Mouse (Mus musculus): ENCODE results near the gene Ccdc30. TPM values are rescaled to one million over a fixed set of nuclear protein-coding genes. Genes with fewer than 3 reads are reported as not detected.
A peak's percentile ranks its signal among the peaks of the same experiment; 100 is the strongest.

The Ccdc30 gene
- polyA plus RNA-seq, 1 experiment from 2014 or later = 22.8 TPM

DNA sequence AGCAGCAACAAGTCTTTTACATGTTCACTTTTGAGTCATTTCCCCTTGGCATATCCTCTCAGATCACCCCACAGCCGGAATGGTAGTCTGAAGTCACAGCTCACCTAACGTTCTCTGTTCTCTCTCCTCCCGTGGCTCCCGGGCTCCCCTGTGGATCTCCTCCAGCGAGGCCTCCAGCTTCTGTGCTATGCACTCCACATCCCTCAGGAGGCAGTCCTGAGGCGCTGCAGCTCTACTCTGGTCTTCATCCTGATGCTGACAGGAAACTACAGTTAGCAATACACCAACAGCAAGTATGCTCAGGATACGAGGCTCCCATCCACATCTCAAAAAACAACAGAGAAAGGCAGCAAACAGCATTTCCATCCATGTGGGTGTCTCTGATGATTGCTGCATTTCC is 14.4 kb downstream of the Ccdc30 start:
- Histone ChIP-seq H3K4me3 (ENCODE audit: low read depth, low read length) (no peak overlapping the region), H3K9ac (ENCODE audit: low read depth, low read length) (no peak overlapping the region), H3K9me3 (replicated peaks; ENCODE audit: control insufficient read depth, low read length, poor library complexity, severe bottlenecking) (peaks cover 17% of the 10 kb centered on the region), H3K27ac (ENCODE audit: low read length) (no peak overlapping the region), H3K36me3 (ENCODE audit: control insufficient read depth, insufficient read depth, low read length) (peaks cover 36% of the 10 kb centered on the region), H3K4me2 (ENCODE audit: low read length) (no peak overlapping the region), H3K4me1 (ENCODE audit: control insufficient read depth, insufficient read depth, low read length) (no peaks in the 10 kb centered on the region), H3K27me3 (ENCODE audit: control insufficient read depth, insufficient read depth, low read depth, low read length) (no peaks in the 10 kb centered on the region)
- no peak for ATAC-seq
- 58% methylated on average over 7 of the region's 7 CpGs for WGBS

DNA sequence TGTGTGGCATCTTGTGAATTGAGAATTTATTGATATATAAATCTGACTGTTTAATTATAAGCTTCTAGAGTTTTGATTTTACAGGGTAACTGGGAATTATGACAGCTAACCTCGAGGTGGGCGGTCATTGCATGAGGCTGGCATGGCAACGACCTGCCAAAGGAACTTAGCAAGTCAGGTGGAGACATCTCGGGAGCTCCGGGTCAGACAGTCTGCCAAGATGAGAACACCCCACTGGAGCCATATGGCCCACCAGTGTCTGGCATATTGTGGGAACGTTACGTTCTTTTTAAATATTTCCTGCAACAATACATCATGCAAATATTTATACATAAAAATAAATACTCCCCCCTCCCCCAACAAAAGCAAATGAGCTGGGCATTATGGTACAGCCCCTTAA is 16.6 kb downstream of the Ccdc30 start:
- H3K9ac ChIP-seq (ENCODE audit: low read depth, low read length) = no peak overlapping the region
- H3K4me1 ChIP-seq (ENCODE audit: control insufficient read depth, insufficient read depth, low read length) = no peaks in the 10 kb centered on the region
- no peaks in the 10 kb centered on the region for H3K27me3 ChIP-seq (ENCODE audit: control insufficient read depth, insufficient read depth, low read depth, low read length)
- H3K9me3 ChIP-seq (replicated peaks; ENCODE audit: control insufficient read depth, low read length, poor library complexity, severe bottlenecking) = peaks cover 17% of the 10 kb centered on the region
- no peak overlapping the region for H3K4me3 ChIP-seq (ENCODE audit: low read depth, low read length)
- peaks cover 33% of the 10 kb centered on the region for H3K36me3 ChIP-seq (ENCODE audit: control insufficient read depth, insufficient read depth, low read length)
- no peak overlapping the region for H3K27ac ChIP-seq (ENCODE audit: low read length)
- H3K4me2 ChIP-seq (ENCODE audit: low read length) = no peak overlapping the region
- 85% methylated on average over 7 of the region's 7 CpGs for WGBS
- ATAC-seq = no peak

DNA sequence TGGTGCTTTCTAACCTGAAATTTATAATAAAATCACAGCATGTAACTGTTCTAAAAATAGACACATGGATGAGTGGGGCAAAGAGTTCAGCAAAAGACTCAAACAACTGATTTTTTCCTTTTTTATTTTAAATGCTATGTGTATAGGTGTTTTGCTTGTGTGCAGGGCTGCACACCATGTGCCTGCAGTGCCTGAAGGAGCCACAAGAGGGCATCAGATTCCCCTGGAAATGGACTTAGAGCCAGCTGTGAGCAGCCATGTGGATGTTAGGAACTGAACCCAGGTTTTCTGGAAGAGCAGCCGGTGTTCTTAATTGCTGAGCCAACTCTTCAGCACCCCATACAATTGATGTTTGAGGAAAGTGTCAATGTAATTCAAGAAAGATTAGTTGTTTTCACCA is 25.0 kb downstream of the Ccdc30 start:
- Histone ChIP-seq H3K27ac (ENCODE audit: low read length) (no peak overlapping the region), H3K9ac (ENCODE audit: low read depth, low read length) (no peak overlapping the region), H3K4me1 (ENCODE audit: control insufficient read depth, insufficient read depth, low read length) (no peaks in the 10 kb centered on the region), H3K4me3 (ENCODE audit: low read depth, low read length) (no peak overlapping the region), H3K36me3 (ENCODE audit: control insufficient read depth, insufficient read depth, low read length) (peaks cover 16% of the 10 kb centered on the region), H3K9me3 (replicated peaks; ENCODE audit: control insufficient read depth, low read length, poor library complexity, severe bottlenecking) (no peaks in the 10 kb centered on the region), H3K27me3 (ENCODE audit: control insufficient read depth, insufficient read depth, low read depth, low read length) (no peaks in the 10 kb centered on the region), H3K4me2 (ENCODE audit: low read length) (no peak overlapping the region)
- ATAC-seq = no peak
- WGBS = 100% methylated on average over 1 of the region's 1 CpGs

DNA sequence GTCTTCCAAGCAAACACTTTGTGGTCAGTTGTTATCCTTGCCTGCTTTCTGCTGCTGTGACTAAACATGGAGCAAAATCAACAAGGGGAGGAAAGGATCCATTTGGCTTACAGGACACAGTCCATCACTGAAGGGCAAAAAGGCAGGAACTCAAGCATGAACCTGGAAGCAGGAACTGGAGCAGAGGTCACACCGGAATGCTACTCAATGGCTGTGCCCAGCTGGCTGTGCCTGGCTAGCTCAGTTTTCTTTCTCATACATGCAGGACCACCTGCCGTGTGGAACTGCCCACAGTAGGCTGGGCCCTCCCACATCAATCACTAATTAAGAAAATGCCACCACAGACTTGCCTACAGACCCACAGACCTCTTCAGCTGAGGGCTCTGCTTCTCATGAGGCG is 26.1 kb downstream of the Ccdc30 start:
- Histone ChIP-seq H3K27ac (ENCODE audit: low read length) (no peak overlapping the region), H3K4me2 (ENCODE audit: low read length) (no peak overlapping the region), H3K9ac (ENCODE audit: low read depth, low read length) (no peak overlapping the region), H3K9me3 (replicated peaks; ENCODE audit: control insufficient read depth, low read length, poor library complexity, severe bottlenecking) (no peaks in the 10 kb centered on the region), H3K36me3 (ENCODE audit: control insufficient read depth, insufficient read depth, low read length) (peaks cover 16% of the 10 kb centered on the region), H3K4me3 (ENCODE audit: low read depth, low read length) (no peak overlapping the region), H3K27me3 (ENCODE audit: control insufficient read depth, insufficient read depth, low read depth, low read length) (no peaks in the 10 kb centered on the region), H3K4me1 (ENCODE audit: control insufficient read depth, insufficient read depth, low read length) (no peaks in the 10 kb centered on the region)
- 54% methylated on average over 3 of the region's 3 CpGs for WGBS
- ATAC-seq = no peak

DNA sequence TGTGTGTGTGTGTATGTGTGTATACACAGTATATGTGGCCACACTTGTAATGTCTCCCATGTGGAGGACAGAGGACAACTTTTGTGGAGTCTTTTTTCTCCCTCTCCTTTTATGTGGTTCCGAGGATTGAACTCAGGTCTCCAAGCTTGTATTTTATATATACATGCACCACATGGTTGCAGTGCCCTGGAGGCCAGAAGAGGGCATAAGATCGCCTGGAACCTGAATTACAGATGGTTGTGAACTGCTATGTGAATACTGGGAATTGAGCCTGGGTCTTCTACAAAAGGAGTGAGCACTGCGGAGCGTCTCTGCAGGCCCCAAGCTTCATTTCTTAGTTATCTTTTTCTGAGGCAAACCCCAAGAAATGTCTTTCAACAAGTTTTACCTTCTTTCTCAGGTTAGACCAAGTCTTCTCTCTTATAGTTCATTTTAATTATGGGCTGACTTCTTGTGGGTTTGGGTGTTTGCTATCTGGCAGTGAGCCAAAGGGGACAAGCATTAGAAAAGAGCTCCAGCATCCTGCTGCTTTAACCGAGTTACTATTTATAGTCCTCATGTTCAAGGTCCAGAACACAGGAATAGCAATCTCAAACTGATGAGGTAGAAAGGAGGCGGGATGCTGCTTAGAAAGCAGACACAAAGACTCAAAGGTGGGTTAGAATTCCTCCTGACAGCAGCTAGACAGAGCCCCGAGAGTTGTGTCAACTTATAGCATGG is 33.7 kb downstream of the Ccdc30 start:
- ATAC-seq = no peak
- no peak overlapping the region for H3K9ac ChIP-seq (ENCODE audit: low read depth, low read length)
- no peaks in the 10 kb centered on the region for H3K36me3 ChIP-seq (ENCODE audit: control insufficient read depth, insufficient read depth, low read length)
- H3K27ac ChIP-seq (ENCODE audit: low read length) = no peak overlapping the region
- no peaks in the 10 kb centered on the region for H3K27me3 ChIP-seq (ENCODE audit: control insufficient read depth, insufficient read depth, low read depth, low read length)
- 77% methylated on average over 7 of the region's 7 CpGs for WGBS
- H3K9me3 ChIP-seq (replicated peaks; ENCODE audit: control insufficient read depth, low read length, poor library complexity, severe bottlenecking) = no peaks in the 10 kb centered on the region
- H3K4me2 ChIP-seq (ENCODE audit: low read length) = no peak overlapping the region
- no peak overlapping the region for H3K4me3 ChIP-seq (ENCODE audit: low read depth, low read length)
- no peaks in the 10 kb centered on the region for H3K4me1 ChIP-seq (ENCODE audit: control insufficient read depth, insufficient read depth, low read length)

DNA sequence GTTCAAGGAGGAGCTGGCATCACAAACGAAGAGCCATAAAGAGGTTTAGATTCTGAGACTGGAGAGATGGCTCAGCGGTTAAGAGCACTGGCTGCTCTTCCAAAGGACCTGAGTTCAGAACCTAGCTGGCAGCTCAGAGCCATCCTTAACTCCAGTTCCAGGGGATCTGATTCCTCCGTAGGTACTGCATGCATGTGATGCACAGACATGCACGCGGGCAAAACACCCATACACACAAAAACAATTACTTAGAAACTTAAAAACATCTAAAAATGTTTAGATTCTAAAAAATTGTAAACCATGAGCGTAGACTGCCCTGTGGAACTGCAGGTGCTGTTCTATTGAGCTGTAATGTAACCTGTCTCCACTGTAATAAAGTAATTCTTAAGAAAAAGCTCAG is 45.9 kb downstream of the Ccdc30 start:
- H3K9me3 ChIP-seq (replicated peaks; ENCODE audit: control insufficient read depth, low read length, poor library complexity, severe bottlenecking) = no peaks in the 10 kb centered on the region
- H3K27me3 ChIP-seq (ENCODE audit: control insufficient read depth, insufficient read depth, low read depth, low read length) = no peaks in the 10 kb centered on the region
- no peak overlapping the region for H3K4me3 ChIP-seq (ENCODE audit: low read depth, low read length)
- H3K4me1 ChIP-seq (ENCODE audit: control insufficient read depth, insufficient read depth, low read length) = no peaks in the 10 kb centered on the region
- H3K27ac ChIP-seq (ENCODE audit: low read length) = no peak overlapping the region
- WGBS = 87% methylated on average over 6 of the region's 6 CpGs
- no peak overlapping the region for H3K4me2 ChIP-seq (ENCODE audit: low read length)
- ATAC-seq = no peak
- no peaks in the 10 kb centered on the region; the same call in 1 of the 2 replicates for H3K36me3 ChIP-seq (ENCODE audit: control insufficient read depth, insufficient read depth, low read length)
- no peak overlapping the region for H3K9ac ChIP-seq (ENCODE audit: low read depth, low read length)

DNA sequence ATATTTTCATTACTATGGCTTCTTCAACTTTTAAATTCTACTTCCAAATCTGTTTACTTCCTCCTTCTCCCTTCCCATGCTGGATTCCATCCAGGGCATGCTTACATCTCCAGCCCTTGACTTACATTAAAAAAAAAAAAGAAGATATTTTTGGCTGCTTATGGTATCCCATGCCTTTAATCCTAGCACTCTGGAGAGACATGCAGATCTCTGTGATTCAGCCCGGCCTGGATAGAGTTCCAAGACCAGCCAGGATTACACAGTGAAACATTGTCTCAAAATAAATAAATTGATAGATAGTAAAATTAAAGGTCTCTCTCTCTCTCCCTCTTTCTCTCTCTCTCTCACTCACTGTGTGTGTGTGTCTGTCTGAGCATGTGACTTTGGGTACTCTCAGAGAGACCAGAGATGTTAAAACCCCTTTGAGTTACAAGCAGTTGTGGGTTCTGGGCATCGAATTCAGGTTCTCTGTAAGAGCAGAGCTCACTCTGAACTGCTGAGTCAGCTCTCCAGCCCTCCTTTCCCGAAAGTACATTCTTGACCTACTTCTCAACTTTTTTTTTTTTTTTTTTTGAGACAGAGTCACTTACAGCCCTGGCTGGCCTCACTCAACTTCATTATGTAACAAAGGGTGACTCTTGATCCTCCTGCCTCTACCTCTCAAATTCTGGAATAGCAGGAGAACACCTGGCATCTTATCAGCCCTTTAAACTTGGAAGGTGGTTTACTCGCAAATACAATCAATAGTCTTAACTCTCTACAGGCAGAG is 48.4 kb downstream of the Ccdc30 start:
- no peak overlapping the region for H3K4me3 ChIP-seq (ENCODE audit: low read depth, low read length)
- no peak overlapping the region for H3K27ac ChIP-seq (ENCODE audit: low read length)
- ATAC-seq = no peak
- no peaks in the 10 kb centered on the region for H3K9me3 ChIP-seq (replicated peaks; ENCODE audit: control insufficient read depth, low read length, poor library complexity, severe bottlenecking)
- WGBS = 69% methylated on average over 4 of the region's 4 CpGs
- H3K4me1 ChIP-seq (ENCODE audit: control insufficient read depth, insufficient read depth, low read length) = no peaks in the 10 kb centered on the region
- H3K36me3 ChIP-seq (ENCODE audit: control insufficient read depth, insufficient read depth, low read length) = no peaks in the 10 kb centered on the region
- no peaks in the 10 kb centered on the region for H3K27me3 ChIP-seq (ENCODE audit: control insufficient read depth, insufficient read depth, low read depth, low read length)
- H3K4me2 ChIP-seq (ENCODE audit: low read length) = no peak overlapping the region
- H3K9ac ChIP-seq (ENCODE audit: low read depth, low read length) = no peak overlapping the region

DNA sequence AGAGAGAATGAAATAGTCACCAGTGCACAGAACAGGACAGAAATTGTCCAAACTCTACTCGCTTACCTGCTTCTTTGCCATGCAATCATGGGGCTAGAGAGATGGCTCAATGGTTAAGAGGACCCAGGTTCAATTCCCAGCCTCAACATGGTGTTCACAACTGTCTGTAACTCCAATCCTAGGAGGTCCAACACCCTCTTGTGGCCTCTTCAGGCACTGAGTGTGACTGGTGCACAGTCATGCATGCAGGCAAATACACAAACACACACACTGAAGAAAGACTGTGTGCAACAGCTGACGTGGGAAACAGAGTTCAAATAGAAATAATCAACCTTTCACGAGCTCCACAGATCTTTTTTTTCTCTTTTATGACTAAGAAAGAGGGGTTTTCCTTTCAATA is 53.1 kb downstream of the Ccdc30 start:
- H3K36me3 ChIP-seq (ENCODE audit: control insufficient read depth, insufficient read depth, low read length) = no peaks in the 10 kb centered on the region
- H3K27me3 ChIP-seq (ENCODE audit: control insufficient read depth, insufficient read depth, low read depth, low read length) = no peaks in the 10 kb centered on the region
- ATAC-seq = no peak
- H3K27ac ChIP-seq (ENCODE audit: low read length) = no peak overlapping the region
- no peaks in the 10 kb centered on the region for H3K4me1 ChIP-seq (ENCODE audit: control insufficient read depth, insufficient read depth, low read length)
- H3K4me3 ChIP-seq (ENCODE audit: low read depth, low read length) = no peak overlapping the region
- H3K4me2 ChIP-seq (ENCODE audit: low read length) = no peak overlapping the region
- WGBS = 83% methylated on average over 3 of the region's 3 CpGs
- H3K9me3 ChIP-seq (replicated peaks; ENCODE audit: control insufficient read depth, low read length, poor library complexity, severe bottlenecking) = no peaks in the 10 kb centered on the region
- no peak overlapping the region for H3K9ac ChIP-seq (ENCODE audit: low read depth, low read length)

DNA sequence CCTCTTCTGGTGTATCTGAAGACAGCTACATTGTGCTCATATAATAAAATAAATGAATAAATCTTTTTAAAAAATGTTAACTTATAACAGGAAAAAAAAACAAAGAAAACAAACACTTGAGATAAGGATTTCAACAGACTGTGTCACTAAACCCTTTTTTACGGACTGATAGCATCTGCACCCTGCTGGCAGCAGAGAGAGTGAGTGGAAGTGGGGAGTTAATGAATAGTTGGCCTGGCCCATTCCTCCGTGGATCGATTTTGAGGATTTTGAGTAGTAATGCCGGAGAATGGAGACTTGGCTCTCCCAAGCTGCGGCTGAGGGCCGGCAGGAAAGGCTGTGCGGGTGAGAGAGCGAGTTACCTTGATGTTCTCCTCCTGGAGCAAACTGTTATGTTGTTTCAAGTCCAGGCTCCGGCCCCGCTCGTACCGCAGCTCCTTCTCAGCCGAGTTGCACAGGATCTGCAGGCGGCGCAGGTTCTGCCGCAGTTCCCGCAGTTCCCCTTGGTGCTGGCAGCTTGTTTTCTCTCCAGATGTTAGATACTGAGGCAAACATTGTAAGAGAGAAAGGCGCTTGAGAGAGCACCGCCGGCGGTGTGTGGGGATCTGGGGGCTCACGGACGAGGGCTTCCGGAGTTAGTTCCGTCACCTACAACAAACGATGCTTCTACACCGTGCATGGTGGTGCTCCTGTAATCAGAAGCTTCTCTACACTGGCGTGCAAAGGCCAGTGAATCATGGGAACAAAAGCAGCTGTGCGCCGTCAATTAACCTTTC is 55.9 kb downstream of the Ccdc30 start:
- peak; percentile 54; the same call in 1 of the 2 replicates for ATAC-seq
- Histone ChIP-seq H3K4me1 (ENCODE audit: control insufficient read depth, insufficient read depth, low read length) (no peaks in the 10 kb centered on the region), H3K27ac (ENCODE audit: low read length) (peak overlapping the region; percentile 65), H3K27me3 (ENCODE audit: control insufficient read depth, insufficient read depth, low read depth, low read length) (no peaks in the 10 kb centered on the region), H3K36me3 (ENCODE audit: control insufficient read depth, insufficient read depth, low read length) (no peaks in the 10 kb centered on the region), H3K4me2 (ENCODE audit: low read length) (peak overlapping the region; percentile 50), H3K4me3 (ENCODE audit: low read depth, low read length) (peak overlapping the region; percentile 38), H3K9me3 (replicated peaks; ENCODE audit: control insufficient read depth, low read length, poor library complexity, severe bottlenecking) (no peaks in the 10 kb centered on the region), H3K9ac (ENCODE audit: low read depth, low read length) (peak overlapping the region; percentile 51)
- WGBS = 7% methylated on average over 30 of the region's 30 CpGs

Measured in midbrain, embryonic 16.5 days (tissue).